Mouse (Mus musculus): Measurements from ENCODE around the gene Mrps36. TPM values are rescaled to one million over a fixed set of nuclear protein-coding genes. Genes with fewer than 3 reads are reported as not detected.
"Not testable (repeated sequence)": the region's sequence is repeated elsewhere in the genome, so short reads cannot be mapped to it uniquely, and the experiment has no call there.

Mrps36 gene
- total and polyA plus RNA-seq, 3 experiments, result 95.1 to 317 (median 210) TPM

- H3K36me3 ChIP-seq (replicated peaks), result peaks cover 11% of the 10 kb centered on the region
- H3K4me1 ChIP-seq (ENCODE audit: insufficient read depth, low read depth, low read length), result peaks cover 68% of the 10 kb centered on the region
- H3K9me3 ChIP-seq (replicated peaks), result no peaks in the 10 kb centered on the region
- no peak overlapping the region for H3K4me3 ChIP-seq (ENCODE audit: low read depth, low read length)
- H3K27me3 ChIP-seq (ENCODE audit: insufficient read depth, low read length), result no peaks in the 10 kb centered on the region
- ATAC-seq (ENCODE audit: extremely low read depth, insufficient number of reproducible peaks, low FRiP score, poor library complexity, severe bottlenecking) (no peak), DNase-seq (ENCODE audit: low spot score) (no peak)
- TF ChIP-seq CTCF (IDR thresholded peaks at IDR 0.05; ENCODE audit: low read depth, low read length) (no peak), POLR2AphosphoS5 (IDR thresholded peaks at IDR 0.05; ENCODE audit: insufficient replicate concordance, low read depth, low read length) (no peak), GATA1 (IDR thresholded peaks at IDR 0.05; ENCODE audit: borderline replicate concordance, low read length) (no peak), TAL1 (conservative IDR thresholded peaks at IDR 0.05; ENCODE audit: low read depth, low read length) (no peak), GATA2 (IDR thresholded peaks at IDR 0.05; ENCODE audit: borderline replicate concordance, low read depth, low read length) (no peak)
Observed at GRCm38 (mm10) chr13:100746090-100746489, 1.6 kb upstream of the Mrps36 start.

- peaks cover 58% of the 10 kb centered on the region for H3K4me1 ChIP-seq (ENCODE audit: insufficient read depth, low read depth, low read length)
- DNase-seq (ENCODE audit: low spot score) (peak; percentile 57), ATAC-seq (ENCODE audit: extremely low read depth, insufficient number of reproducible peaks, low FRiP score, poor library complexity, severe bottlenecking) (peak; percentile 41; the same call in 1 of the 2 replicates)
- peaks cover 34% of the 10 kb centered on the region for H3K36me3 ChIP-seq (replicated peaks)
- H3K27me3 ChIP-seq (ENCODE audit: insufficient read depth, low read length), result no peaks in the 10 kb centered on the region
- TF ChIP-seq GATA2 (IDR thresholded peaks at IDR 0.05; ENCODE audit: borderline replicate concordance, low read depth, low read length), result no peak
- TF ChIP-seq POLR2AphosphoS5 (IDR thresholded peaks at IDR 0.05; ENCODE audit: insufficient replicate concordance, low read depth, low read length), result no peak
- peak; percentile 65 for TF ChIP-seq TAL1 (conservative IDR thresholded peaks at IDR 0.05; ENCODE audit: low read depth, low read length)
- TF ChIP-seq GATA1 (IDR thresholded peaks at IDR 0.05; ENCODE audit: borderline replicate concordance, low read length), result no peak
- peak overlapping the region; percentile 92 for H3K4me3 ChIP-seq (ENCODE audit: low read depth, low read length)
- no peaks in the 10 kb centered on the region for H3K9me3 ChIP-seq (replicated peaks)
Observed at GRCm38 (mm10) chr13:100743346-100744035, 968 bp downstream of the Mrps36 start.

GRCm38 (mm10) chr13:100742831-100743230 is 1.6 kb downstream of the Mrps36 start:
- H3K4me3 ChIP-seq (ENCODE audit: low read depth, low read length), result peak overlapping the region; percentile 92
- peaks cover 41% of the 10 kb centered on the region for H3K36me3 ChIP-seq (replicated peaks)
- peaks cover 53% of the 10 kb centered on the region for H3K4me1 ChIP-seq (ENCODE audit: insufficient read depth, low read depth, low read length)
- TF ChIP-seq GATA2 (IDR thresholded peaks at IDR 0.05; ENCODE audit: borderline replicate concordance, low read depth, low read length) (no peak), POLR2AphosphoS5 (IDR thresholded peaks at IDR 0.05; ENCODE audit: insufficient replicate concordance, low read depth, low read length) (no peak), CTCF (IDR thresholded peaks at IDR 0.05; ENCODE audit: low read depth, low read length) (no peak), GATA1 (IDR thresholded peaks at IDR 0.05; ENCODE audit: borderline replicate concordance, low read length) (no peak), TAL1 (conservative IDR thresholded peaks at IDR 0.05; ENCODE audit: low read depth, low read length) (no peak)
- no peak for ATAC-seq (ENCODE audit: extremely low read depth, insufficient number of reproducible peaks, low FRiP score, poor library complexity, severe bottlenecking)
- no peak for DNase-seq (ENCODE audit: low spot score)
- no peaks in the 10 kb centered on the region for H3K27me3 ChIP-seq (ENCODE audit: insufficient read depth, low read length)
- no peaks in the 10 kb centered on the region for H3K9me3 ChIP-seq (replicated peaks)

DNA sequence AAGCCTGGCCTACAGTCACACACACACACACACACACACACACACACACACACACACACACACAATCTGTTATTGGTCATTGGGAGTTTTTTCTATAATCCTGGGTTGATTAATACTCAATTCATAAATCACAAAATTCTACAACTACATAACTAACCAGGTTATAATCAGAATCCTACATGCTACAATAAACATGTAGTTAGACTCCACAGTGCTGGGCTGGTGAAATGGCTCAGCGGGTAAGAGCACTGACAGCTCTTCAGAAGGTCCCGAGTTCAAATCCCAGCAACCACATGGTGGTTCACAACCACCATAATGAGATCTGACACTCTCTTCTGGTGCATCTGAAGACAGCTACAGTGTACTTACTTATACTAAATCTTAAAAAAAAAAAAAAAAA is 11.7 kb downstream of the Mrps36 start:
- no peak for ATAC-seq (ENCODE audit: extremely low read depth, insufficient number of reproducible peaks, low FRiP score, poor library complexity, severe bottlenecking)
- TF ChIP-seq GATA1 (IDR thresholded peaks at IDR 0.05; ENCODE audit: borderline replicate concordance, low read length) (no peak), TAL1 (conservative IDR thresholded peaks at IDR 0.05; ENCODE audit: low read depth, low read length) (no peak)
- no peak overlapping the region for H3K4me3 ChIP-seq (ENCODE audit: low read depth, low read length)

DNA sequence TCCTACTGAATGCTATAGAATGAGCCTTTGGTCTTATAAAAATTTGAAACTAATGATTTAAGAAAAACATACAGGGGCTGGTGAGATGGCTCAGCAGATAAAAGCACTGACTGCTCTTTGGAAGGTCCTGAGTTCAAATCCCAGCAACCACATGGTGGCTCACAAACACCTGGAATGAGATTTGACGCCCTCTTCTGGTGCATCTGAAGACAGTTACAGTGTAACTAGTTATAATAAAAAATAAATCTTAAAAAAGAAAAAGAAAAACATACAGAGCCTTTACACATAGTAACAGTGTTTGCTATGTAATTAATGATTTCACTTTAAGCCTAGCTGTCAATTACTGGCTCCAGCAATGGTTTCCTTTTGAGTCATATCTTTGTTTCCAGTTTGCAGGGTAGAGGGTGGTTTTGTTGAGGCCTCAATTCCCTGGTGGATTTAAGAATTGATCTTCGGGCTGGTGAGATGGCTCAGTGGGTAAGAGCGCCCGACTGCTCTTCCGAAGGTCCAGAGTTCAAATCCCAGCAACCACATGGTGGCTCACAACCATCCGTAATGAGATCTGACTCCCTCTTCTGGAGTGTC is 12.9 kb downstream of the Mrps36 start:
- H3K9me3 ChIP-seq (replicated peaks); H3K27me3 ChIP-seq (ENCODE audit: insufficient read depth, low read length); DNase-seq (ENCODE audit: low spot score); H3K4me3 ChIP-seq (ENCODE audit: low read depth, low read length); ATAC-seq (ENCODE audit: extremely low read depth, insufficient number of reproducible peaks, low FRiP score, poor library complexity, severe bottlenecking): not testable (repeated sequence)
- peaks cover 51% of the 10 kb centered on the region for H3K36me3 ChIP-seq (replicated peaks)
- peaks cover 26% of the 10 kb centered on the region for H3K4me1 ChIP-seq (ENCODE audit: insufficient read depth, low read depth, low read length)

More for the DNA sequence above, 11.7 kb downstream of the Mrps36 start:
- no peaks in the 10 kb centered on the region for H3K9me3 ChIP-seq (replicated peaks)
- H3K27me3 ChIP-seq (ENCODE audit: insufficient read depth, low read length), result no peaks in the 10 kb centered on the region
- H3K4me1 ChIP-seq (ENCODE audit: insufficient read depth, low read depth, low read length), result peaks cover 20% of the 10 kb centered on the region
- peaks cover 49% of the 10 kb centered on the region for H3K36me3 ChIP-seq (replicated peaks)
- DNase-seq (ENCODE audit: low spot score), result no peak

DNA sequence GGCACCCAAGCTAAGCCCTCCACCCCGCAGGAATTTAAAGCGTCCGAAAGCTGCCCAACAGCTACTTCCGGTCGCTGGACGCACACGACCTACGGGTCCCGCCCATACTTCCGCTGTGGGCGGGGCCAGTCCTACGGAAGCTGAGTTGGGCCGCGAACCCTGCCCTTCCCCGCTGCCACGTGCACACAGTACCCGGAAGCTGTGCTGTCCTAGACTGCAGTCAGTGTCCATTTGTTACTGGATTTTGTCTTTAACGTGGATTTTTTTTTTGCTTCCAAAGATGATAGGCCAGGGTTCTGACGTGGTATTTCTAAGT is 13.6 kb downstream of the Mrps36 start, which contains the start of gene Cdk7:
Gene Cdk7 (minus strand): TSS at position 79 of the 316 bp plus-strand sequence.
- Histone ChIP-seq H3K4me3 (ENCODE audit: low read depth, low read length) (peak within 1 kb of the TSS; percentile 95), H3K4me1 (ENCODE audit: insufficient read depth, low read depth, low read length) (peaks cover 29% of the 10 kb centered on the region), H3K27me3 (ENCODE audit: insufficient read depth, low read length) (no peaks in the 10 kb centered on the region), H3K36me3 (replicated peaks) (peaks cover 48% of the 10 kb centered on the region), H3K9me3 (replicated peaks) (no peaks in the 10 kb centered on the region)
- TF ChIP-seq GATA1 (IDR thresholded peaks at IDR 0.05; ENCODE audit: borderline replicate concordance, low read length), result no peak
- no peak for TF ChIP-seq TAL1 (conservative IDR thresholded peaks at IDR 0.05; ENCODE audit: low read depth, low read length)
- TF ChIP-seq POLR2AphosphoS5 (IDR thresholded peaks at IDR 0.05; ENCODE audit: insufficient replicate concordance, low read depth, low read length), result no peak
- ATAC-seq (ENCODE audit: extremely low read depth, insufficient number of reproducible peaks, low FRiP score, poor library complexity, severe bottlenecking), result peak; percentile 98
- peak; percentile 65 for DNase-seq (ENCODE audit: low spot score)
